Mouse (Mus musculus): ENCODE results near the gene Psors1c2. TPM values are rescaled to one million over a fixed set of nuclear protein-coding genes. Genes with fewer than 3 reads are reported as not detected.
A peak's percentile ranks its signal among the peaks of the same experiment; 100 is the strongest.

Gene Psors1c2
- polyA plus RNA-seq, 1 experiment from 2014 or later: 1.9 TPM

GRCm38 (mm10) chr17:35548636-35549035, 15.6 kb downstream of the Psors1c2 start:
- Histone ChIP-seq H3K27me3 (replicated peaks; ENCODE audit: control insufficient read depth, insufficient read depth, low read length) (no peaks in the 10 kb centered on the region), H3K9me3 (ENCODE audit: control insufficient read depth, low read length) (no peaks in the 10 kb centered on the region), H3K9ac (ENCODE audit: low read depth, low read length) (no peak overlapping the region), H3K4me1 (ENCODE audit: control insufficient read depth, insufficient read depth, low read length) (peaks cover 17% of the 10 kb centered on the region; the same call in 1 of the 2 replicates), H3K4me3 (ENCODE audit: low read depth, low read length) (no peak overlapping the region), H3K27ac (replicated peaks; ENCODE audit: low read depth, low read length) (peak overlapping the region; percentile 77), H3K36me3 (ENCODE audit: control insufficient read depth, insufficient read depth, low read length) (no peaks in the 10 kb centered on the region), H3K4me2 (ENCODE audit: low read depth, low read length) (no peak overlapping the region)
- WGBS: 25% methylated on average over 5 of the region's 5 CpGs
- no peak for ATAC-seq (ENCODE audit: low read depth)
- DNase-seq (ENCODE audit: low spot score): no peak

- peak overlapping the region; percentile 0; the same call in 1 of the 2 replicates for H3K4me2 ChIP-seq (ENCODE audit: low read depth, low read length)
- H3K9me3 ChIP-seq (ENCODE audit: control insufficient read depth, low read length): no peaks in the 10 kb centered on the region
- no peak overlapping the region for H3K9ac ChIP-seq (ENCODE audit: low read depth, low read length)
- H3K4me3 ChIP-seq (ENCODE audit: low read depth, low read length): no peak overlapping the region
- no peaks in the 10 kb centered on the region for H3K27me3 ChIP-seq (replicated peaks; ENCODE audit: control insufficient read depth, insufficient read depth, low read length)
- peak; percentile 78 for DNase-seq (ENCODE audit: low spot score)
- H3K36me3 ChIP-seq (ENCODE audit: control insufficient read depth, insufficient read depth, low read length): no peaks in the 10 kb centered on the region
- peak; percentile 74 for ATAC-seq (ENCODE audit: low read depth)
- 28% methylated on average over 13 of the region's 15 CpGs for WGBS
- peaks cover 17% of the 10 kb centered on the region; the same call in 1 of the 2 replicates for H3K4me1 ChIP-seq (ENCODE audit: control insufficient read depth, insufficient read depth, low read length)
- H3K27ac ChIP-seq (replicated peaks; ENCODE audit: low read depth, low read length): peak overlapping the region; percentile 77
Observed at GRCm38 (mm10) chr17:35549437-35550142, 16.6 kb downstream of the Psors1c2 start.

GRCm38 (mm10) chr17:35550143-35550494, 17.1 kb downstream of the Psors1c2 start:
- no peaks in the 10 kb centered on the region for H3K27me3 ChIP-seq (replicated peaks; ENCODE audit: control insufficient read depth, insufficient read depth, low read length)
- H3K9ac ChIP-seq (ENCODE audit: low read depth, low read length): no peak overlapping the region

GRCm38 (mm10) chr17:35550871-35551270, 17.9 kb downstream of the Psors1c2 start:
- WGBS: 38% methylated on average over 8 of the region's 8 CpGs
- Histone ChIP-seq H3K27ac (replicated peaks; ENCODE audit: low read depth, low read length) (no peak overlapping the region), H3K4me3 (ENCODE audit: low read depth, low read length) (no peak overlapping the region), H3K36me3 (ENCODE audit: control insufficient read depth, insufficient read depth, low read length) (no peaks in the 10 kb centered on the region), H3K9me3 (ENCODE audit: control insufficient read depth, low read length) (no peaks in the 10 kb centered on the region), H3K27me3 (replicated peaks; ENCODE audit: control insufficient read depth, insufficient read depth, low read length) (no peaks in the 10 kb centered on the region), H3K4me1 (ENCODE audit: control insufficient read depth, insufficient read depth, low read length) (peaks cover 17% of the 10 kb centered on the region; the same call in 1 of the 2 replicates), H3K9ac (ENCODE audit: low read depth, low read length) (no peak overlapping the region), H3K4me2 (ENCODE audit: low read depth, low read length) (no peak overlapping the region)
- no peak for ATAC-seq (ENCODE audit: low read depth)
- no peak for DNase-seq (ENCODE audit: low spot score)

More at GRCm38 (mm10) chr17:35550143-35550494, 17.1 kb downstream of the Psors1c2 start:
- no peak overlapping the region for H3K4me3 ChIP-seq (ENCODE audit: low read depth, low read length)
- no peaks in the 10 kb centered on the region for H3K36me3 ChIP-seq (ENCODE audit: control insufficient read depth, insufficient read depth, low read length)
- peaks cover 17% of the 10 kb centered on the region; the same call in 1 of the 2 replicates for H3K4me1 ChIP-seq (ENCODE audit: control insufficient read depth, insufficient read depth, low read length)
- ATAC-seq (ENCODE audit: low read depth) (no peak), DNase-seq (ENCODE audit: low spot score) (no peak)
- peak overlapping the region; percentile 77 for H3K27ac ChIP-seq (replicated peaks; ENCODE audit: low read depth, low read length)
- WGBS: 96% methylated on average over 4 of the region's 4 CpGs
- H3K4me2 ChIP-seq (ENCODE audit: low read depth, low read length): peak overlapping the region; percentile 0; the same call in 1 of the 2 replicates
- H3K9me3 ChIP-seq (ENCODE audit: control insufficient read depth, low read length): no peaks in the 10 kb centered on the region

GRCm38 (mm10) chr17:35551881-35552414, 18.9 kb downstream of the Psors1c2 start, which contains the start of gene Cdsn:
Gene Cdsn (plus strand): TSS chr17:35552128.
- peaks cover 17% of the 10 kb centered on the region; the same call in 1 of the 2 replicates for H3K4me1 ChIP-seq (ENCODE audit: control insufficient read depth, insufficient read depth, low read length)
- H3K9ac ChIP-seq (ENCODE audit: low read depth, low read length): no peak within 1 kb of the TSS
- WGBS: 77% methylated on average over 9 of the region's 10 CpGs
- no peaks in the 10 kb centered on the region for H3K27me3 ChIP-seq (replicated peaks; ENCODE audit: control insufficient read depth, insufficient read depth, low read length)
- ATAC-seq (ENCODE audit: low read depth) (no peak), DNase-seq (ENCODE audit: low spot score) (no peak)
- no peak within 1 kb of the TSS for H3K4me2 ChIP-seq (ENCODE audit: low read depth, low read length)
- H3K4me3 ChIP-seq (ENCODE audit: low read depth, low read length): no peak within 1 kb of the TSS
- no peak within 1 kb of the TSS for H3K27ac ChIP-seq (replicated peaks; ENCODE audit: low read depth, low read length)
- H3K9me3 ChIP-seq (ENCODE audit: control insufficient read depth, low read length): no peaks in the 10 kb centered on the region
- H3K36me3 ChIP-seq (ENCODE audit: control insufficient read depth, insufficient read depth, low read length): no peaks in the 10 kb centered on the region

- H3K9ac ChIP-seq (ENCODE audit: low read depth, low read length): no peak overlapping the region
- H3K4me3 ChIP-seq (ENCODE audit: low read depth, low read length): no peak overlapping the region
- 77% methylated on average over 5 of the region's 5 CpGs for WGBS
- H3K36me3 ChIP-seq (ENCODE audit: control insufficient read depth, insufficient read depth, low read length): no peaks in the 10 kb centered on the region
- DNase-seq (ENCODE audit: low spot score): no peak
- no peak for ATAC-seq (ENCODE audit: low read depth)
- no peak overlapping the region for H3K4me2 ChIP-seq (ENCODE audit: low read depth, low read length)
- no peaks in the 10 kb centered on the region for H3K27me3 ChIP-seq (replicated peaks; ENCODE audit: control insufficient read depth, insufficient read depth, low read length)
- peaks cover 9% of the 10 kb centered on the region; the same call in 1 of the 2 replicates for H3K4me1 ChIP-seq (ENCODE audit: control insufficient read depth, insufficient read depth, low read length)
- H3K27ac ChIP-seq (replicated peaks; ENCODE audit: low read depth, low read length): no peak overlapping the region
- no peaks in the 10 kb centered on the region for H3K9me3 ChIP-seq (ENCODE audit: control insufficient read depth, low read length)
Observed at GRCm38 (mm10) chr17:35554321-35554720, 21.3 kb downstream of the Psors1c2 start.

- Histone ChIP-seq H3K9me3 (ENCODE audit: control insufficient read depth, low read length) (no peaks in the 10 kb centered on the region), H3K9ac (ENCODE audit: low read depth, low read length) (no peak overlapping the region), H3K4me2 (ENCODE audit: low read depth, low read length) (no peak overlapping the region), H3K27me3 (replicated peaks; ENCODE audit: control insufficient read depth, insufficient read depth, low read length) (no peaks in the 10 kb centered on the region), H3K4me3 (ENCODE audit: low read depth, low read length) (no peak overlapping the region), H3K4me1 (ENCODE audit: control insufficient read depth, insufficient read depth, low read length) (peaks cover 5% of the 10 kb centered on the region; the same call in 1 of the 2 replicates), H3K27ac (replicated peaks; ENCODE audit: low read depth, low read length) (no peak overlapping the region), H3K36me3 (ENCODE audit: control insufficient read depth, insufficient read depth, low read length) (no peaks in the 10 kb centered on the region)
- ATAC-seq (ENCODE audit: low read depth) (no peak), DNase-seq (ENCODE audit: low spot score) (no peak)
- WGBS: 87% methylated on average over 15 of the region's 18 CpGs
Observed at GRCm38 (mm10) chr17:35554761-35555397, 21.9 kb downstream of the Psors1c2 start.

GRCm38 (mm10) chr17:35556186-35556765, 23.3 kb downstream of the Psors1c2 start:
- Histone ChIP-seq H3K9me3 (ENCODE audit: control insufficient read depth, low read length) (no peaks in the 10 kb centered on the region), H3K4me3 (ENCODE audit: low read depth, low read length) (no peak overlapping the region), H3K27me3 (replicated peaks; ENCODE audit: control insufficient read depth, insufficient read depth, low read length) (no peaks in the 10 kb centered on the region), H3K36me3 (ENCODE audit: control insufficient read depth, insufficient read depth, low read length) (no peaks in the 10 kb centered on the region), H3K27ac (replicated peaks; ENCODE audit: low read depth, low read length) (no peak overlapping the region), H3K9ac (ENCODE audit: low read depth, low read length) (no peak overlapping the region), H3K4me1 (ENCODE audit: control insufficient read depth, insufficient read depth, low read length) (no peaks in the 10 kb centered on the region), H3K4me2 (ENCODE audit: low read depth, low read length) (no peak overlapping the region)
- 78% methylated on average over 13 of the region's 13 CpGs for WGBS
- ATAC-seq (ENCODE audit: low read depth) (no peak), DNase-seq (ENCODE audit: low spot score) (no peak)
